Mouse (Mus musculus): Measurements from ENCODE around the gene 4930470P17Rik. TPM values are rescaled to one million over a fixed set of nuclear protein-coding genes. Genes with fewer than 3 reads are reported as not detected.
"Not testable (repeated sequence)": the region's sequence is repeated elsewhere in the genome, so short reads cannot be mapped to it uniquely, and the experiment has no call there.

4930470P17Rik gene
- total RNA-seq (2021) = not detected

DNA sequence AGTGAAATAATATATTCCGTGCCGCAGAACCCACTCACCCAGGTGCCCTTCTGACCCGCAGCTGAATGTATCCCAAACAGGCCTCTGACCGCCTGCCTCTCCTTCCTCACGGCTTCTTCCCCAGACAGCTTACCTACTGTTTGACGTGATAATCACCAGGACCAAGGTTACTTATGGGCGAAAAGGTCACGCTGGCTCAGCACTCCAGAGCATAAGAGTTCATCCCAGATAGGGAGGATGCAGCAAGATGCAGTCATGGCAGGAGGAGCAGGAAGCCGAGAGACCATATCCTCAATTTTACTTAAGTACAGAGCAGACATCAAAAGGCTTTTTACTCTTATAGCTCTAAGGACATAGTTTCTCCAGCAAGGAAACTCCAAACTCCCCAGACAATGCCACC lies at the start of gene 4930470P17Rik:
Gene 4930470P17Rik (minus strand): TSS at position 101 of the 400 bp plus-strand sequence.
- DNase-seq (ENCODE audit: low spot score in 2 of 2) = no peak
- intact Hi-C loops (cut with DNase I) = no loop called here

GRCm38 (mm10) chr2:170651483-170651882 lies 49.7 kb upstream of the 4930470P17Rik start:
- DNase-seq (ENCODE audit: low spot score in 2 of 2) = no peak
- intact Hi-C loops (cut with DNase I) = no loop called here

DNA sequence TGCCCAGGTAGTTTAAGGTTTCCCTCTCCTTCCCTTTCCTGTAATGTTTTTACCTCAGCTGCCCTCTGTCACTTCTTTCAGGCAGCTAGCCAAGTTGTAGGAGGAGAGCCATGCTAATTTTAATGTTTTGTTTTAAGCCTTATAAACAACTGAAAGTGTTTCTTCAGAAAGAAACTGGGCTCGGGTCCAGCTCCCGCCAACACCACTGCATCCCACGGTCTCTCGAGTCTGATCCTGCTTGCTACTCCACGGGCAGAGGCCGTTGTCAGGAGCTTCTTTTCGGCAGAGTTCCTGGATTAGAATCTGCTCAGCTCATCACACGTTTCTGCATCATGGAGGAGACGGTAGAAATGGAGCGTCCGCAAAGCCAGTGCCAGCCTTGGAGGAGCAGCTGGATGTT lies 46.7 kb upstream of the 4930470P17Rik start:
- intact Hi-C loops (cut with DNase I) = no loop called here
- peak; percentile 60 to 86 for DNase-seq (ENCODE audit: low spot score in 2 of 2)

DNA sequence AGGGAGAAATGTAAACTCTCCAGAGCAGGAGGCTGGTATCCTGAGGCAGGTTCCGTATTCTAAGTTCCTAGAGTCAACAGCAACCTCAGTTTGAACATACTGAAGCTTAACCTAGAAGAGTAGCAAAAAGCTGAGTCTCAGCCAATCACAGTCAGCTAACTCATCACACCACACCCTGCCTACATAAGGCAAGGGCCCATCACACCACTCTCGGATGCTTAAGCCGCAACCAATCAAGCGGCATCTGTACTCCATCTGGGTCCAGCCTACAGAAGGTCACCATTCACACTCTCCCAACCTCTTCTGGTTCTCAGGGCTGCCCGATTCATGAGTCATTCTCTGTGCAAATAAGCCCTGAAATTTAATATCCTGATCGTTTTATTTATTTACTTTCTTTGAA lies 44.4 kb upstream of the 4930470P17Rik start:
- peak in 1 of 2 experiments; percentile 39 for DNase-seq (ENCODE audit: low spot score in 2 of 2)
- intact Hi-C loops (cut with DNase I) = no loop called here

DNA sequence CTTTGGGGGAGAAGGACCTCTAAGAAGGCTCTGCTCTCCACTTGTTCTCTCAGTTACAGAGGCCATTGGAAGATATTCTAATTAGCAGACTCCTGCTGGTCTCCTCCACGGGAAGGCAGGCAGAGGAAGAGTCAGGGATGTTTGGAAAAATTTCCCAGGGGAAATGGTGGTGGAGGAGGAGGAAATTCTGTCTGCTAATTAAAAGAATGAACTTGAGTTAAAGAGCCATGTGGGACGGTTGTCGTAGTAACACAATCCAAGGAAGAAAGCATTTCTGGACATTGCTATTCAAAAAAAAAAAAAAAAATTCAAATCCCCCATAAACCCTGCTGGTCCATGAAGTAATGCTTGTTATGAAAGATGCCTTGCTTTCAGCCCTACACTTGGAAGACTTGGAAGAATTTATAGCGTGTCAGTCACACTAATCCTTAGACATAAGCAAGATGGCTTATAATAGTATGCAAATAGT lies 40.6 kb upstream of the 4930470P17Rik start:
- peak in 1 of 2 experiments; percentile 10 for DNase-seq (ENCODE audit: low spot score in 2 of 2)
- intact Hi-C loops (cut with DNase I) = no loop called here

- DNase-seq (ENCODE audit: low spot score in 2 of 2) = no peak
- intact Hi-C loops (cut with DNase I) = no loop called here
Measured at GRCm38 (mm10) chr2:170640281-170640680, 38.5 kb upstream of the 4930470P17Rik start.

- DNase-seq (ENCODE audit: low spot score in 2 of 2) = no peak
- intact Hi-C loops (cut with DNase I) = no loop called here
Measured at GRCm38 (mm10) chr2:170638746-170639145, 36.9 kb upstream of the 4930470P17Rik start.

GRCm38 (mm10) chr2:170632998-170633622 lies 31.3 kb upstream of the 4930470P17Rik start:
- no peak for DNase-seq (ENCODE audit: low spot score in 2 of 2)
- intact Hi-C loops (cut with DNase I) = no loop called here

DNA sequence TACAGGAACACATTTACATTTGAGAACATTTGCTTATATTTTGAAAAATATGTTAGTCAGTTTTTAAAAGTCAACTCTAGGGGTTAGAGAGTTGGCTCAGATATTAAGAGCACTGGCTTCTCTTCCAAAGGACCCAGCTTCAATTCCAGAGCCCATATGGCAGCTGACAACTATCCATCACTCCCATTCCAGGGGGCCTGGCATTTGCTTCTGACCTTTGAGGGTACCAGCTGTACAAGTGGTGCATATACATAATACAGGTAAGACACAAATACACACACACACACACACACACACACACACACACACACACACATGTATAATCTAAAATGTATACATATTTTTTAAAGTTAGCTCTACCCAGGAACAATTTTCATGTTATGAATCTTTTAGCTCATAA lies 30.6 kb upstream of the 4930470P17Rik start:
- no peak for DNase-seq (ENCODE audit: low spot score in 2 of 2)
- intact Hi-C loops (cut with DNase I) = no loop called here

DNA sequence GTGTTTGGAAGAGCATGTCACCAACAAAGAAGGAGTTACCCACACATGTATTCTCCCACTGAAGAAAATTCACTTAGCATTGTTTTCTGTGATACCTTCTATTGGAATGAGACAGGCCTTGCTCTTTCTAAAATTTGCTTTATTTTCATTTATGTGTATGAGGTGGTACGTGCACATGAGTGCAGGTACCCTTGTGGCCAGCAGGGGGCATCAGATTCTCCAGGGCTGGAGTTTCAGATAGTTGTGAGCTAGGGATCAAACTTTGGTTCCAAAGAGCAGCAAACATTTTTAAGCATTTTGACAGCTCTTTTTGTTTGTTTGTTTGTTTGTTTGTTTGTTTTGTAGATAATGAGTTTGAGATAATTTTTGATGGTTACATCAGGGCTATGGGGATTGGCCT lies 29.6 kb upstream of the 4930470P17Rik start:
- no peak for DNase-seq (ENCODE audit: low spot score in 2 of 2)
- intact Hi-C loops (cut with DNase I) = no loop called here

DNA sequence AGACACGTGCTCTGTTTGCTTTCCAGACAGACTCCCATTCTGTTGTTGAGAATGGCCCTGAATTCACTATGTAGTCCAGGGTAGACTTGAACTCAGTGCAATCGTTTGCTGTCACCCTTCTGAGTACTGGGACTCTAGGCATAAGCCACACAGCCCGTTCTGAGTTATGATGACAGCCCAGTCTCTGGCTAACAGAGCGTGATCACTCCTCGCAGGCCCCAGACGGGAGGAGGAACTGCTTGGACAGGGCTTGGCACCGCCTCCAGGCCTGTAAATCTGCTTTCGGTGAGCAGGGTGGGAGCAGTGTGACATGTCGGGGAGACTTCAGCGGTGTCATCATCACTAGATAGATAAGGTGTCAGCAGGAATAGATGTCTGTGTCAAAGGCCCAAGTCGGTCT lies 28.7 kb upstream of the 4930470P17Rik start:
- intact Hi-C loops (cut with DNase I) = no loop called here
- DNase-seq (ENCODE audit: low spot score in 2 of 2) = no peak

GRCm38 (mm10) chr2:170627991-170628390 lies 26.2 kb upstream of the 4930470P17Rik start:
- intact Hi-C loops (cut with DNase I) = not testable (repeated sequence)

DNA sequence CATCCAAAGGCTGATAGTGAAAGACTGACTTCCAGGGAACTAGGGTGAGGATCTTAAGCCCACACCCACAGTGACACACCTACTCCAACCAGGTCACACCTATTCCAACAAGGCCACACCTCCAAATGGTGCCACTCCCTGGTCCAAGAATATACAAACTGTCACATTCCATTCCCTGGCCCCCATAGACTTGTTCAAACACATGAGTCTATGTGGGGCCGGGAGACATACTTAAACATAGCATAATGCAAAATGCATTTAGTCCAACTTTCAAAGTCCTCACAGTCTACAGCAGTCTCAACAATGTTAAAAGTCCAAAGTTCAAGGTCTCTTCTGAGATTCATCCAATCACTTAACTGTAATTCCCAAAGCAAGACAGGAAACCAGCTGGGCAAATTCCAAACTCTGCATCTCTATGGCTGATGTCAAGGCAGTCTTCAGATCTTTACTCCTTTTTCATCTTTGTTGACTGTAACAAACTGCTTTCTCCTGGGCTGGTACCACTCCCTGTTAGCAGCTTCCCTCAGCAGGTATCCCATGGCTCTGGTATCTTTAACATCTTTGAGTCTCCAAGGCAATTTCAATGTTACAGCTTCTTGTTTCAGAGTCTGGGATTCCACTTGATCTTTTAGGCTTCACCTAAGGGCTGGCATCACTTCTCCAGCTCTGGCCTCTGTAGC lies 22.5 kb upstream of the 4930470P17Rik start:
- DNase-seq (ENCODE audit: low spot score in 2 of 2); intact Hi-C loops (cut with DNase I): not testable (repeated sequence)

More at GRCm38 (mm10) chr2:170627991-170628390, 26.2 kb upstream of the 4930470P17Rik start:
- not testable (repeated sequence) for DNase-seq (ENCODE audit: low spot score in 2 of 2)

DNA sequence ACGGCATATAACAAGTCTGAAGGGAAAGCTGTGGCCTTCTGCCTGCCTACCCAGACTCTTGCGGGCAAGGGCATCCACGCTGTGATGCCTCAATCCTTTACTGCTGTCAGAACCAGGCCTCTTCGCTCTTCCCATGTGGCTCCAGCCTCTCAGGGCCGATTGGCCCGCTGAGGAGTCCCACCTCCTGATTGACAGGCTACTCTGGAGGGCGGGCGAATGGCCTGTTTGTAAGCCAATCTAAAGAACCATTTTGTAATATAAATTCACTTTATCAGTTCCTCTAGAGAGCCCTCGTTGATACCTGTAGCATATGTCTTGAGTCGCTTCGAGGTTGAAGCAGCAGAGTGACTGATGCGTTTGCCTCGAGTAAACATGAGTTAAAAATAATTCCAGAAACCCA lies 21.2 kb upstream of the 4930470P17Rik start:
- intact Hi-C loops (cut with DNase I) = no loop called here
- DNase-seq (ENCODE audit: low spot score in 2 of 2) = no peak

DNA sequence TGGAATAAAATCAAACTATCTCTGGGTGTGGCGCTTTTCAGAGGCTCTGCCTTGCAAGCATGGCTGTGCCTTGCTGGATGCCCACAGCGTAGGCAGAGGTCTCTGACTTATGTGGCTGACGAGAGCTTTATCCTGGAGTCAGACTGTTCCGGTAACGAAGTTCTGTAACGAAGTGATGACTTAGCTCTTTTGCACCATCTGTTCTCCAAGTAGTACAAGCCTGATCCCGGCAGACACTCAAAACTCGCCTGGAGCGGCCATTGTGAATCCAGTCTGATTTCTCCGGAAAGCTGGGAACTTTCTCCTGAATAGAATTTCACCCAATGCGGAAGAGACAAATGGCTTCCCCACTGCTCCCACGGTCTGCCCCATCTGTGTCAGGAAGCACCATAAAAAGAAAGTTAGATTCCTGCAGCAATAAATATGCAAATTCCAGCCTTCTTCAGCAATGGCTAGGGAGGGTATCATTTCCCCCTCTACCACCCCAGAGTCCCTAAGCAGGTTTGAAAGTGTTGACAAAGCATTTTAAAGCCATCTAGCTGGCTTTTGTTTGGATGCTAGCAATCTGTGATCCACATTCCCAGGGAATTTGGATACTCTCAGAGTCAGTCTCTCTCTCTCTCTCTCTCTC lies 17.2 kb upstream of the 4930470P17Rik start:
- intact Hi-C loops (cut with DNase I) = loop anchor here (5.0 kb wide), 1 partner anchor 113 kb away; the partner anchor contains the start of gene Dok5
- DNase-seq (ENCODE audit: low spot score in 2 of 2) = peak; percentile 26 to 63

DNA sequence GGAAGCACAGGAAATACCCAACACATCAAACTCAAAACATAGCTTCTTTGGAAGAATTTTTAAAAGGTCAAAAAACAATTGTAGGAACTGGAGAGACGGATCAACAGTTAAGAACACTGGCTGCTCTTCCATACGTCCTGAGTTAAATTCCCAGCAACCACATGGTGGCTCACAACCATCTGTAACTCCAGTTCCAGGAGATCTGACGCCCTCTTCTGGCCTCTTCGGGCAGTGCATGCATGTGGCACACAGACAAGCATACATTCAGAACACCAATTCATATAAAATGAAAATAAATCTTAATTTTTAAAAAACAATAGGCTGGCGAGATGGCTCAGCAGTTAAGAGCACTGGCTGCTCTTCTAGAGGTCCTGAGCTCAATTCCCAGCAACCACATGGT lies 10.0 kb upstream of the 4930470P17Rik start:
- DNase-seq (ENCODE audit: low spot score in 2 of 2); intact Hi-C loops (cut with DNase I): not testable (repeated sequence)

GRCm38 (mm10) chr2:170601171-170601570 lies 646 bp downstream of the 4930470P17Rik start:
- no peak for DNase-seq (ENCODE audit: low spot score in 2 of 2)
- intact Hi-C loops (cut with DNase I) = no loop called here

DNA sequence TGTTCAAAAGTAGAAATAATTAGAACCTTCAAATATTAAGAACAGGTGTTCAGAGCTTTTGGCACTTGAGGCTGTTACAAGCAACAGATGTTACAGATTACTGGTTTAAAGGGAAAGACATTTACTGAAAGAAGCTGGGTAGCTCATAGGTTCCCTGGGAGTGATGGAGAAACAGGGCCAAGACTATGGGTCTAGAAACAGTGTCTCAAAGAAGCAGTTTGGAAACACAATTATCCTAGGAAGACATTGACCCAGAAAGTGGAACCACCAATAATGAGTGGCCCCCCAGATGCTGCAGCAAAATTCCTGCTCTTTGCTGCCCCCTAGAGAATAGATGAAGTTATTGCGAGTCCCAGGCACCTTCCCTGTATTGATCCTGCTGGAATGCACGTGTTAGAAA lies 4.2 kb downstream of the 4930470P17Rik start:
- intact Hi-C loops (cut with DNase I) = loop anchor here (5.0 kb wide), 1 partner anchor 275 kb away; no protein-coding TSS in a partner anchor
- DNase-seq (ENCODE audit: low spot score in 2 of 2) = peak in 1 of 2 experiments; percentile 16

GRCm38 (mm10) chr2:170596726-170597125 lies 5.1 kb downstream of the 4930470P17Rik start:
- intact Hi-C loops (cut with DNase I) = loop anchor here (1.0 to 5.0 kb wide), 2 partner anchors 76 to 276 kb away; no protein-coding TSS in a partner anchor
- peak; percentile 64 to 78 for DNase-seq (ENCODE audit: low spot score in 2 of 2)

DNA sequence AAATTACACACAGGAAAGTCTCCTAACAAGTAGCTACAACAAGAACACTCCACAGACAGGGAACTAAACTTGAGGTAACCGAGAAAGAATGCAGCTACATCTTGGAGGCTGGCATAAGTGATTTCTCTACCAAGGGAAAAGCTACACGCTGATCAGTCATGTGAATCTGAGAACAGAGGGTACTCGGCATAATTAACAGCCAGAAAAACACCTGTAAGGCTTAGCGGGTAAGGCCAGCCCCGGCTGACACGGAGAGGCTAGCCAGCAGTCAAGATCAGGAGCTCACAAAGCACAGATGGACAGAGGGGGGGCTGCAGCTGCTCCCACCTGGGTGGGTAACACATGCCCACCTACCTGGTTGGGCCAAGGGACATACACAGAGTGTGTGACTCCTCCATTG lies 9.7 kb downstream of the 4930470P17Rik start:
- DNase-seq (ENCODE audit: low spot score in 2 of 2) = no peak
- intact Hi-C loops (cut with DNase I) = no loop called here
